Mouse (Mus musculus) MEL (cell line): Measurements from ENCODE around the gene Hs3st1. TPM values are rescaled to one million over a fixed set of nuclear protein-coding genes. Genes with fewer than 3 reads are reported as not detected.

Experiments used
- DNase-seq: peaks from one replicate; pipeline ENCODE4 v3.0.0; 2011; ENCODE audit warnings: low read depth, low spot score
- H3K27ac ChIP-seq: 2 replicates; pipeline ENCODE4 v1.5.1; 2012; ENCODE audit warnings: low read depth, mild to moderate bottlenecking, control low read depth, low read length, moderate library complexity; ENCODE audit not compliant: control insufficient read depth
- H3K27me3 ChIP-seq, 2 experiments: fragments of 150-350 bp in 1 of 2; sonication (generic) in 1 of 2; 2 replicates each; pipeline ENCODE4 v1.6.1; 2012; ENCODE audit warnings: low read length in 2 of 2, mild to moderate bottlenecking in 2 of 2, improper control_type of control experiment in 1 of 2, moderate library complexity in 1 of 2; ENCODE audit not compliant: insufficient read depth in 2 of 2, control insufficient read depth in 1 of 2
- H3K36me3 ChIP-seq, 2 experiments: 2 replicates each; pipeline ENCODE4 v1.6.1; 2012 to 2014; ENCODE audit warnings: low read length in 2 of 2, improper control_type of control experiment in 1 of 2, inconsistent platforms in 1 of 2, mild to moderate bottlenecking in 1 of 2; ENCODE audit not compliant: insufficient read depth in 2 of 2, control insufficient read depth in 1 of 2
- H3K4me1 ChIP-seq, 2 experiments: fragments of 150-350 bp in 1 of 2; sonication (generic) in 1 of 2; 2 replicates each; pipeline ENCODE4 v1.6.1; 2012; ENCODE audit warnings: low read length in 2 of 2, improper control_type of control experiment in 1 of 2, mild to moderate bottlenecking in 1 of 2; ENCODE audit not compliant: insufficient read depth in 2 of 2, control insufficient read depth in 1 of 2
- H3K4me3 ChIP-seq, 2 experiments: fragments of 150-350 bp in 1 of 2; sonication (generic) in 1 of 2; 2 replicates each; pipeline ENCODE4 v1.5.1; 2012; ENCODE audit warnings: low read depth in 2 of 2, low read length in 2 of 2, mild to moderate bottlenecking in 2 of 2, moderate library complexity in 2 of 2, control low read depth in 1 of 2, improper control_type of control experiment in 1 of 2; ENCODE audit not compliant: control insufficient read depth in 1 of 2, insufficient read depth in 1 of 2
- H3K79me2 ChIP-seq: 2 replicates; pipeline ENCODE4 v1.6.1; 2012; ENCODE audit warnings: mild to moderate bottlenecking, low read length, moderate library complexity; ENCODE audit not compliant: control insufficient read depth, poor library complexity, insufficient read depth
- H3K9ac ChIP-seq: 2 replicates; pipeline ENCODE4 v1.6.1; 2012; ENCODE audit warnings: low read depth, mild to moderate bottlenecking, control low read depth, low read length, moderate library complexity; ENCODE audit not compliant: control insufficient read depth, poor library complexity, severe bottlenecking
- H3K9me3 ChIP-seq: fragments of 150-350 bp; sonication (generic); replicated peaks from 2 replicates; pipeline ENCODE4 v1.6.1; 2012; ENCODE audit warnings: mild to moderate bottlenecking, low read length, improper control_type of control experiment, moderate library complexity; ENCODE audit not compliant: insufficient read depth
- CHD2 ChIP-seq: IDR thresholded peaks from 2 replicates; pipeline ENCODE4 v1.6.1; 2011; ENCODE audit warnings: low read length, improper control_type of control experiment
- CTCF ChIP-seq, 3 experiments: IDR thresholded peaks in 2 of 3; conservative IDR thresholded peaks in 1 of 3; 2 replicates each; pipeline ENCODE4 v1.5.1; 2011 to 2012; ENCODE audit warnings: low read length in 3 of 3, low read depth in 2 of 3, mild to moderate bottlenecking in 2 of 3, improper control_type of control experiment in 1 of 3, inconsistent platforms in 1 of 3, mixed read lengths in 1 of 3, moderate library complexity in 1 of 3; ENCODE audit not compliant: control insufficient read depth in 1 of 3, insufficient read depth in 1 of 3, poor library complexity in 1 of 3, severe bottlenecking in 1 of 3
- E2F4 ChIP-seq: IDR thresholded peaks from 2 replicates; pipeline ENCODE4 v1.6.1; 2011; ENCODE audit warnings: low read depth, low read length, improper control_type of control experiment, borderline replicate concordance
- EP300 ChIP-seq, 2 experiments: IDR thresholded peaks; 2 replicates each; pipeline ENCODE4 v1.6.1; 2011; ENCODE audit warnings: improper control_type of control experiment in 2 of 2, low read length in 2 of 2, low read depth in 1 of 2, mild to moderate bottlenecking in 1 of 2
- KAT2A ChIP-seq: conservative IDR thresholded peaks from 2 replicates; pipeline ENCODE4 v1.6.1; 2012; ENCODE audit warnings: low read depth, low read length, improper control_type of control experiment, inconsistent platforms
- MAX ChIP-seq: IDR thresholded peaks from 2 replicates; pipeline ENCODE4 v1.6.1; 2011; ENCODE audit warnings: low read length, improper control_type of control experiment
- MEF2A ChIP-seq: IDR thresholded peaks from 2 replicates; pipeline ENCODE4 v1.6.1; 2014; ENCODE audit warnings: low read depth, mild to moderate bottlenecking, inconsistent platforms, low read length, improper control_type of control experiment; ENCODE audit not compliant: poor library complexity, insufficient replicate concordance, severe bottlenecking; ENCODE audit errors: extremely low read depth
- MXI1 ChIP-seq: IDR thresholded peaks from 2 replicates; pipeline ENCODE4 v1.6.1; 2011; ENCODE audit warnings: mild to moderate bottlenecking, low read depth, low read length, improper control_type of control experiment
- MYB ChIP-seq: IDR thresholded peaks from 2 replicates; pipeline ENCODE4 v1.6.1; 2011; ENCODE audit warnings: mild to moderate bottlenecking, low read depth, low read length, improper control_type of control experiment
- NELFE ChIP-seq: IDR thresholded peaks from 2 replicates; pipeline ENCODE4 v1.6.1; 2011; ENCODE audit warnings: low read depth, low read length, improper control_type of control experiment
- POLR2AphosphoS2 ChIP-seq: IDR thresholded peaks from 2 replicates; pipeline ENCODE4 v1.6.1; 2011; ENCODE audit warnings: low read length, improper control_type of control experiment
- POLR2AphosphoS5 ChIP-seq: IDR thresholded peaks from 2 replicates; pipeline ENCODE4 v1.6.1; 2012; ENCODE audit warnings: low read depth, borderline replicate concordance, mild to moderate bottlenecking, inconsistent platforms, low read length, moderate library complexity, mixed read lengths
- TCF12 ChIP-seq: IDR thresholded peaks from 2 replicates; pipeline ENCODE4 v1.6.1; 2014; ENCODE audit warnings: low read depth, mild to moderate bottlenecking, inconsistent platforms, low read length, improper control_type of control experiment, moderate library complexity
- UBTF ChIP-seq: IDR thresholded peaks from 2 replicates; pipeline ENCODE4 v1.6.1; 2012; ENCODE audit warnings: low read depth, mild to moderate bottlenecking, inconsistent platforms, low read length, improper control_type of control experiment, moderate library complexity, borderline replicate concordance; ENCODE audit not compliant: insufficient read depth
- USF1 ChIP-seq: IDR thresholded peaks from 2 replicates; pipeline ENCODE4 v1.6.1; 2014; ENCODE audit warnings: low read depth, mild to moderate bottlenecking, inconsistent platforms, low read length, improper control_type of control experiment, moderate library complexity
- ZC3H11A ChIP-seq: IDR thresholded peaks from 2 replicates; pipeline ENCODE4 v1.6.1; 2012; ENCODE audit warnings: low read depth, mild to moderate bottlenecking, inconsistent platforms, low read length, improper control_type of control experiment
- ZKSCAN1 ChIP-seq: IDR thresholded peaks from 2 replicates; pipeline ENCODE4 v1.6.1; 2012; ENCODE audit warnings: low read depth, mild to moderate bottlenecking, inconsistent platforms, low read length, improper control_type of control experiment, moderate library complexity
- polyA plus RNA-seq, 2 experiments: library from polyadenylated mRNA; stranded (reverse) in 1 of 2; unstranded in 1 of 2; fragments of >175 nt in 1 of 2; fragments of >200 nt in 1 of 2; gene quantifications; 2 replicates each; pipeline versions ENCODE4 v1.2.1 to v1.2.4; 2012; ENCODE audit warnings: low replicate concordance in 2 of 2, low read depth in 1 of 2; ENCODE audit not compliant: insufficient read length in 2 of 2, insufficient read depth in 1 of 2, missing spikeins in 1 of 2
- total RNA-seq: library from RNA; depleted of rRNA; stranded (reverse); fragments of 300-350 nt; gene quantifications from 2 replicates; pipeline ENCODE4 v1.2.3, GENCODE M21; 2012

Gene Hs3st1
- total and polyA plus RNA-seq, 3 experiments, result not detected

DNA sequence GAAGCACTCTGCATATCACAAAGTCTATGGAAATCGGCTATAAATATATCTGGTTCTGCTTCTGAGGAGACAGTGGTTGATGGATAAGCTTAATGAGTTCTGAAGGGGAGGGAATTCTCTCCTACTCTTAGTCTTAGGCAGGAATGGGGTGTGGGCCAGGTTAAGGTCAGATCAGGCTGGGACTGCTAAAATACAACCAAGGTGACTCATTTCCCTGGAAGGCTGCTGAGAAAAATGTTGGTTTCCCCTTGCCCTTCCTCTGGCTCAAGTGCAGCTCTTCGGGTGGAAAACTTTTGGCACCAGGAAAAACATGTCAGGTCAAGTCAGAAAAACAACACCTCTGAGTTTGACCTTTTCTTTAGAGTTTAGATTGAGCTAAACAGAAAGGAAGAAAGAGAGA is 143.0 kb downstream of the Hs3st1 start:
- Histone ChIP-seq H3K4me3 (no peak overlapping the region), H3K27me3 (no peaks in the 10 kb centered on the region), H3K9me3 (no peaks in the 10 kb centered on the region), H3K36me3 (no peaks in the 10 kb centered on the region), H3K27ac (no peak overlapping the region), H3K4me1 (no peaks in the 10 kb centered on the region), H3K79me2 (no peaks in the 10 kb centered on the region), H3K9ac (no peak overlapping the region)
- TF ChIP-seq MAX (no peak), MYB (no peak)
- DNase-seq, result no peak

- Histone ChIP-seq H3K36me3 (no peaks in the 10 kb centered on the region), H3K9me3 (no peaks in the 10 kb centered on the region), H3K9ac (no peak overlapping the region), H3K27me3 (no peaks in the 10 kb centered on the region), H3K27ac (no peak overlapping the region), H3K4me1 (no peaks in the 10 kb centered on the region), H3K4me3 (no peak overlapping the region), H3K79me2 (no peaks in the 10 kb centered on the region)
- TF ChIP-seq MYB (no peak), E2F4 (no peak), NELFE (no peak), CHD2 (no peak), ZC3H11A (no peak), MEF2A (no peak), TCF12 (no peak), EP300 (IDR thresholded peaks at IDR 0.05; ENCODE audit: low read depth in 1 of 2, low read length in 2 of 2) (no peak), ZKSCAN1 (no peak), MXI1 (no peak), MAX (no peak), USF1 (no peak), UBTF (no peak), POLR2AphosphoS2 (no peak), POLR2AphosphoS5 (no peak), CTCF (IDR thresholded peaks at IDR 0.05 in 2 of 3, conservative IDR thresholded peaks at IDR 0.05 in 1 of 3; ENCODE audit: control insufficient read depth in 1 of 3, insufficient read depth in 1 of 3, low read depth in 2 of 3, low read length in 3 of 3, poor library complexity in 1 of 3, severe bottlenecking in 1 of 3) (no peak), KAT2A (no peak)
- DNase-seq, result no peak
Observed at GRCm38 (mm10) chr5:39608260-39608659, 147.0 kb downstream of the Hs3st1 start.
